Mouse (Mus musculus) stomach, embryonic 14.5 days (tissue): Measurements from ENCODE around the gene Gm15093. TPM values are rescaled to one million over a fixed set of nuclear protein-coding genes. Genes with fewer than 3 reads are reported as not detected.
"Not testable (repeated sequence)": the region's sequence is repeated elsewhere in the genome, so short reads cannot be mapped to it uniquely, and the experiment has no call there.

Experiments used
- ATAC-seq: fragments of 200-750 bp; cut with Nextera tagmentation; 2 replicates; pipeline ENCODE4 v1.8.0; 2017; ENCODE audit warnings: low read depth, moderate TSS enrichment; ENCODE audit not compliant: insufficient number of reproducible peaks, insufficient read depth, low FRiP score
- H3K27ac ChIP-seq: fragments of 300-500 bp; sonication (generic); 2 replicates; pipeline ENCODE4 v1.5.1; 2014; ENCODE audit warnings: mild to moderate bottlenecking, low read length, moderate library complexity, mixed read lengths
- H3K27me3 ChIP-seq: fragments of 300-500 bp; sonication (generic); 2 replicates; pipeline ENCODE4 v1.6.1; 2014; ENCODE audit warnings: low read length, control low read depth, mixed read lengths; ENCODE audit not compliant: control insufficient read depth, insufficient read depth
- H3K36me3 ChIP-seq: fragments of 300-500 bp; sonication (generic); 2 replicates; pipeline ENCODE4 v1.6.1; 2014; ENCODE audit warnings: mild to moderate bottlenecking, control low read depth, low read length, moderate library complexity, mixed read lengths; ENCODE audit not compliant: control insufficient read depth, insufficient read depth
- H3K4me1 ChIP-seq: fragments of 300-500 bp; sonication (generic); 2 replicates; pipeline ENCODE4 v1.6.1; 2014; ENCODE audit warnings: low read length, control low read depth, mixed read lengths; ENCODE audit not compliant: control insufficient read depth, insufficient read depth
- H3K4me2 ChIP-seq: fragments of 300-500 bp; sonication (generic); replicated peaks from 2 replicates; pipeline ENCODE4 v1.6.1; 2014; ENCODE audit warnings: low read depth, low read length, control low read depth
- H3K4me3 ChIP-seq: fragments of 300-500 bp; sonication (generic); 2 replicates; pipeline ENCODE4 v1.5.1; 2014; ENCODE audit warnings: low read depth, low read length, control low read depth
- H3K9ac ChIP-seq: fragments of 300-500 bp; sonication (generic); replicated peaks from 2 replicates; pipeline ENCODE4 v1.6.1; 2014; ENCODE audit warnings: low read depth, mild to moderate bottlenecking, control low read depth, low read length, moderate library complexity, mixed read lengths
- H3K9me3 ChIP-seq: fragments of 300-500 bp; sonication (generic); 2 replicates; pipeline ENCODE4 v1.6.1; 2016; ENCODE audit warnings: low read depth, low read length, control low read depth; ENCODE audit not compliant: control insufficient read depth
- WGBS: fragments of 180-500 bp; shearing (Covaris S2); extraction: QIAGEN DNeasy Blood & Tissue Kit; methylation state at CpG from one replicate; pipeline ENCODE4 v1.1.7; 2014; 5-methylcytosine and 5-hydroxymethylcytosine counted together
- polyA plus RNA-seq: library from polyadenylated mRNA; unstranded; fragments of >200 nt; fragmentation: Nextera tagmentation; extraction: Ambion mirVana; gene quantifications from 2 replicates; pipeline ENCODE4 v1.2.1, GENCODE M21; 2014

Gene Gm15093
- polyA plus RNA-seq: not detected in 2 replicates

- H3K27me3 ChIP-seq, H3K4me1 ChIP-seq, H3K9ac ChIP-seq, H3K4me2 ChIP-seq, H3K27ac ChIP-seq, H3K9me3 ChIP-seq, H3K36me3 ChIP-seq, H3K4me3 ChIP-seq, ATAC-seq: not testable (repeated sequence)
- no CpG with 5 or more reads among the region's 1 CpGs for WGBS
These were observed at the start of gene Gm15093 for GRCm38 (mm10) chrX:149272077-149272476. TSS of gene Gm15093 (plus strand) at chrX:149272377.

Other genes starting within 250 kb of the Gm15093 start
- gene Ott, start 198.1 kb upstream of the Gm15093 start, polyA plus RNA-seq: not detected in 2 replicates
- gene Gm15085, start 175.2 kb downstream of the Gm15093 start, polyA plus RNA-seq: not detected in 2 replicates